Mouse (Mus musculus) intestine, postnatal 0 days (tissue): ENCODE data around the gene Rnase2b. TPM values are rescaled to one million over a fixed set of nuclear protein-coding genes. Genes with fewer than 3 reads are reported as not detected.
"Not testable (repeated sequence)": the region's sequence is repeated elsewhere in the genome, so short reads cannot be mapped to it uniquely, and the experiment has no call there.

Experiments used
- ATAC-seq: fragments of 200-750 bp; cut with Nextera tagmentation; 2 replicates; pipeline ENCODE4 v1.8.0; 2017; ENCODE audit warnings: mild to moderate bottlenecking, moderate TSS enrichment, moderate library complexity
- H3K27ac ChIP-seq: fragments of 300-500 bp; sonication (generic); 2 replicates; pipeline ENCODE4 v1.5.1; 2014; ENCODE audit warnings: mild to moderate bottlenecking, low read depth, low read length, moderate library complexity
- H3K27me3 ChIP-seq: fragments of 300-500 bp; sonication (generic); replicated peaks from 2 replicates; pipeline ENCODE4 v1.6.1; 2014; ENCODE audit warnings: low read length, mixed read lengths; ENCODE audit not compliant: control insufficient read depth, insufficient read depth
- H3K36me3 ChIP-seq: fragments of 300-500 bp; sonication (generic); 2 replicates; pipeline ENCODE4 v1.6.1; 2014; ENCODE audit warnings: mild to moderate bottlenecking, moderate library complexity; ENCODE audit not compliant: control insufficient read depth, insufficient read depth
- H3K4me1 ChIP-seq: fragments of 300-500 bp; sonication (generic); replicated peaks from 2 replicates; pipeline ENCODE4 v1.6.1; 2014; ENCODE audit warnings: antibody characterized with exemption, low read length, mixed read lengths; ENCODE audit not compliant: control insufficient read depth, insufficient read depth
- H3K4me2 ChIP-seq: fragments of 300-500 bp; sonication (generic); replicated peaks from 2 replicates; pipeline ENCODE4 v1.6.1; 2014; ENCODE audit warnings: low read depth, mild to moderate bottlenecking, moderate library complexity
- H3K4me3 ChIP-seq: fragments of 300-500 bp; sonication (generic); 2 replicates; pipeline ENCODE4 v1.5.1; 2014; ENCODE audit warnings: low read depth, low read length
- H3K9ac ChIP-seq: fragments of 300-500 bp; sonication (generic); 2 replicates; pipeline ENCODE4 v1.6.1; 2014; ENCODE audit warnings: mild to moderate bottlenecking, low read depth, low read length
- H3K9me3 ChIP-seq: fragments of 300-500 bp; sonication (generic); 2 replicates; pipeline ENCODE4 v1.6.1; 2016; ENCODE audit warnings: mixed run types; ENCODE audit not compliant: control insufficient read depth
- CTCF ChIP-seq: sonication (generic); IDR thresholded peaks from 2 replicates; pipeline ENCODE4 v1.5.1; 2016; ENCODE audit warnings: low read depth, mild to moderate bottlenecking, control low read depth, antibody characterized with exemption, moderate library complexity
- WGBS: fragments of 180-500 bp; shearing (Covaris S2); extraction: QIAGEN DNeasy Blood & Tissue Kit; methylation state at CpG from one replicate; pipeline ENCODE4 v1.1.7; 2014; 5-methylcytosine and 5-hydroxymethylcytosine counted together
- polyA plus RNA-seq: library from polyadenylated mRNA; unstranded; fragments of >200 nt; fragmentation: Nextera tagmentation; extraction: Ambion mirVana; gene quantifications from 2 replicates; pipeline ENCODE4 v1.2.1, GENCODE M21; 2015

Gene Rnase2b
- not detected in 2 replicates for polyA plus RNA-seq

GRCm38 (mm10) chr14:51161976-51162375, at the start of gene Rnase2b:
Gene Rnase2b (plus strand): TSS chr14:51162260.
- not testable (repeated sequence) for ATAC-seq
- WGBS = 96% methylated on average over 3 of the region's 3 CpGs

DNA sequence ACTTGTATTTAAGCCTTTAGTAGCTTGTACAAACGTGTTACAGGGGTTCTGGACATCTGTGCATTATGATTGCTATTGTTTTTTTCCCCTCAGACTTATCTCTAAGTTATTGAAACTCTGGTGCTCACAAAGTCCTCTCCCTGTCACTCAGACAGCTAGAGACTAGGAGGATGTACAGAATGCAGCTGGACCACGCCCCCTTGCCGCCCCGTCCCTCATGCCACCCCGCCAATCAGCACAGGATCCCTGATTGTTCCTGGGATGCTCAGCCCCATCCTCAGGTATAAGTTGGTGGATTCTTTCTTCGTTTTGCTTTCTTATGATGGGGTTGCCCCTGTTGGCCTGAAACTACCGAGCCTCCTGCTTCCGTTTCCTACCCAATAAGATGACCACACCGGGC, 48.6 kb upstream of the Rnase2b start:
- Histone ChIP-seq H3K27ac (no peak overlapping the region), H3K4me2 (no peak overlapping the region)
- 52% methylated on average over 9 of the region's 9 CpGs for WGBS

More at GRCm38 (mm10) chr14:51161976-51162375, at the start of gene Rnase2b:
- H3K36me3 ChIP-seq, H3K4me2 ChIP-seq, H3K27me3 ChIP-seq, H3K9ac ChIP-seq, H3K4me3 ChIP-seq, H3K4me1 ChIP-seq, H3K9me3 ChIP-seq, H3K27ac ChIP-seq: not testable (repeated sequence)

DNA sequence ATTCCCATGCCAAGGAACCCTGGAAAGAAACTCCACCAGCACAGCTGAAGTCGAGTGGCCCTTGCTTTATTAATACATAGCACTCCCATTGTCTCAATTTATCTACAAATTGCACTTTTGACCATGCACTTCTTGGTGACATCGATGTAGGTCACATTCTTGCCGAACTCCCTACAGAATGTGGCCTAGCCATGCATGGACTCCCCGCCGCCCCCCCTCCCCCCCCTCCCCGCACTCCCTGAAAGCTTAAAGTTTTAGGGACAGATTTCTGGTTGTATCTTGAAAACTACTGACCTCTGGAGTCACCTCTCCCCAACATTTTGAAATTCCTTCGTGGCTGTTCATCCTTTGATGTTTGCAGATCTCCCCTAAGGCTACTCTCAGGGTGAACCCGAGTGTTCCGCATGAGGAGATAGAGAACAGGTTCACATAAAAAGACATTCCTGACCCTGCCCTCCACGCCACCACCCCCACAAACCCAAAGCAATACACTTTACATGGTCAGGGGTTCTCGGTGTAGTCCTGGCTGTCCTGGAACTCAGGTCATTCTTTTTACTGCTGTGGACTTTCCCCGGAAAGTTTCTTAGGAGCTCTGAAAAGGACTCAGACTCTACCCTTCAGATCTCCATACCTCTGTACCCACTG, 48.0 kb upstream of the Rnase2b start, which contains the start of gene Eddm3b:
Gene Eddm3b, plus strand, starts transcription at position 511 of the 645 bp plus-strand sequence.
- H3K9me3 ChIP-seq = no peaks in the 10 kb centered on the region
- no peaks in the 10 kb centered on the region for H3K4me1 ChIP-seq
- no peak for TF ChIP-seq CTCF
- no peaks in the 10 kb centered on the region for H3K36me3 ChIP-seq
- no peaks in the 10 kb centered on the region for H3K27me3 ChIP-seq
- 51% methylated on average over 12 of the region's 12 CpGs for WGBS
- no peak within 1 kb of the TSS for H3K9ac ChIP-seq
- no peak within 1 kb of the TSS for H3K27ac ChIP-seq
- ATAC-seq = no peak
- H3K4me3 ChIP-seq = no peak within 1 kb of the TSS
- H3K4me2 ChIP-seq = no peak within 1 kb of the TSS

More for the DNA sequence above, 48.6 kb upstream of the Rnase2b start:
- Histone ChIP-seq H3K27me3 (no peaks in the 10 kb centered on the region), H3K36me3 (no peaks in the 10 kb centered on the region), H3K9me3 (no peaks in the 10 kb centered on the region), H3K4me3 (no peak overlapping the region), H3K4me1 (no peaks in the 10 kb centered on the region), H3K9ac (no peak overlapping the region)
- ATAC-seq = no peak
- no peak for TF ChIP-seq CTCF

DNA sequence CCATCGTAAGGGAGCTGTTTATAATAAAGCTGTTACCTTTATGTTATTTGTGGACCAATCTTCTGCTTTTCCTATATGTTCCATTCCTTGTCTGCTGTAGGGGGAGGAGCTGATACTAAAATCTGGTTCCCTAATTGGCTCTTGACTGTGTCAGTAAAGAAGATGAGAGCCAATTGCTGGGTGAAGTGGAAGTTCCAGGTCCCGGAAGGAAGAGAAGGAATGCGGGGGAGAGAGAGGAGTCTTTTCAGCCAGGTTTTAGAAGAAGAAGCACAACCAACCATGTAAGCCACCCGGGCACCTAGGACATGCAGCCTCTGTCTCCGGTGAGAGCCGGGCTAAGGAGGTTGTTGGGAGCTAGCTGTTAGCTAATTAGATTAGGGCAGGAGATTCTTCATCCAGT, 36.4 kb upstream of the Rnase2b start:
- H3K4me1 ChIP-seq = no peaks in the 10 kb centered on the region
- no peak overlapping the region for H3K4me3 ChIP-seq
- no peak for TF ChIP-seq CTCF
- H3K9me3 ChIP-seq = no peaks in the 10 kb centered on the region
- no peaks in the 10 kb centered on the region for H3K27me3 ChIP-seq
- no peak overlapping the region for H3K9ac ChIP-seq
- no peak overlapping the region for H3K27ac ChIP-seq
- H3K36me3 ChIP-seq = no peaks in the 10 kb centered on the region
- WGBS = 85% methylated on average over 6 of the region's 6 CpGs
- no peak overlapping the region for H3K4me2 ChIP-seq
- no peak for ATAC-seq

DNA sequence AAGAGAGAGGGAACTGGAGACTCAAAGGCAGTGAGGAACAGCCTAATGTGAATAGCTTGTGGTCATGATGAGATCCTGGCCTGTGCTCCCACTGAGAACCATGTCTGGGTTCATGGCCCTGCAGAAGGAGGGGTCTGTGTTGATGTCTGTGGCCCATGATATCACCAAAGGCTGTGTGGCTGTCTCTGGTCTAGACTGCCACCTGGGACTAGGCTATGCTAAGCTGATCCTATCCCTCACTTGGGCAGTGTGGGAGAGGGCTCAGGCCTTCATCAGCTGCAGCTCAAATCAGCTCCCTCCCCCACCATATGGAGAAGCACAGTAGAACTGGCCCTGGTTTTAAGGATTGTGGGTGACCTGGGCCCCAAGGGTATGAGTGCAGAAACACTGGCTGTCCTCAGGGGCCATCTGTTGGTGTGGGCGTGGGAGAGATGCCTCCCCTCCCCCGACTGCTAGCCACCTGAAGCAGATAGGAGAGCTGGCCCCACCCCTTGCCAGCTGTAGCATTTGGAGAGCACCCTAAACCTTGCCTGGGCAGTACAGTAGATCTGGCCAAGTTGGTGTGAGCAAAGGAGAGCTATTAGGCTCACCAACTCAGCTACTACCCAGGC, 34.3 kb upstream of the Rnase2b start:
- WGBS = 38% methylated on average over 2 of the region's 2 CpGs
- Histone ChIP-seq H3K9ac (no peak overlapping the region), H3K9me3 (no peaks in the 10 kb centered on the region), H3K36me3 (no peaks in the 10 kb centered on the region), H3K27me3 (no peaks in the 10 kb centered on the region), H3K4me2 (no peak overlapping the region), H3K4me1 (no peaks in the 10 kb centered on the region), H3K27ac (no peak overlapping the region), H3K4me3 (no peak overlapping the region)
- ATAC-seq = no peak
- no peak for TF ChIP-seq CTCF

- Histone ChIP-seq H3K36me3 (no peaks in the 10 kb centered on the region), H3K4me2 (no peak overlapping the region), H3K27me3 (no peaks in the 10 kb centered on the region), H3K27ac (no peak overlapping the region), H3K4me3 (no peak overlapping the region), H3K9me3 (no peaks in the 10 kb centered on the region), H3K9ac (no peak overlapping the region), H3K4me1 (no peaks in the 10 kb centered on the region)
- no peak for ATAC-seq
- TF ChIP-seq CTCF = no peak
- WGBS = 70% methylated on average over 9 of the region's 9 CpGs
Measured at GRCm38 (mm10) chr14:51128775-51129623, 33.1 kb upstream of the Rnase2b start.
